Mouse (Mus musculus): ENCODE results near the gene Klc3.

DNA sequence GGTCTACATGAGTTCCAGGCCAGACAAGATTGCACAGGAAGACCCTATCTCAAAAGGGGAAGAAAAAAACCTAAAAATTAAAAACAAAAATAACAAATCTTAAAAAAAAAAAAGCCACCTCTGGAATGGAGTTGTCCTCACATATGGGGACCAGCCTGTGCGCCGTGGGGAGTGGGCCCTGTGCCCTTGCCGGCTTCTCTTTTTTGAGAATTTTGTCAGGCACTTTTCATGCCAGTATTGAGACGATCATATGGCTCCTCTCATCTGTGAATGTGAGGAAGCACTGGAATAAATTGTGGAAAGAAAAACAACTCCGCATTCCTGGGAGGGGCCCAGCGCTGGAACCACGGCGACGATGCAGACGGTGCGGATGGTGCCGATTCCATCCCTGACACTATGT, 45.3 kb upstream of the Klc3 start:
- TF ChIP-seq CTCF (IDR thresholded peaks at IDR 0.05; ENCODE audit: borderline replicate concordance, extremely low read depth, insufficient read depth, insufficient read length) (no peak), POLR2A (IDR thresholded peaks at IDR 0.05; ENCODE audit: borderline replicate concordance, extremely low read depth, insufficient read depth, insufficient read length, poor library complexity, severe bottlenecking) (no peak)
